Mouse (Mus musculus) splenic B cell, adult 2 months (primary cell): ENCODE results near the gene Rnft2.

Experiments
- DNase-seq: peaks from one replicate; pipeline ENCODE4 v3.0.0-alpha.2; 2011; ENCODE audit warnings: low read depth, low spot score
- H3K27me3 ChIP-seq: 2 replicates; pipeline ENCODE4 v1.6.1; 2012; ENCODE audit warnings: mild to moderate bottlenecking, low read length, moderate library complexity, mixed read lengths; ENCODE audit not compliant: control insufficient read depth, poor library complexity, insufficient read depth, severe bottlenecking
- H3K36me3 ChIP-seq: 2 replicates; pipeline ENCODE4 v1.6.1; 2012; ENCODE audit warnings: mild to moderate bottlenecking, low read length, moderate library complexity, mixed read lengths; ENCODE audit not compliant: control insufficient read depth, poor library complexity, insufficient read depth, severe bottlenecking

Rnft2 gene

GRCm38 (mm10) chr5:118262418-118262817, 17.5 kb upstream of the Rnft2 start:
- DNase-seq, result no peak
- peaks cover 12% of the 10 kb centered on the region for H3K36me3 ChIP-seq
- H3K27me3 ChIP-seq, result no peaks in the 10 kb centered on the region

GRCm38 (mm10) chr5:118261181-118261580, 16.3 kb upstream of the Rnft2 start:
- H3K27me3 ChIP-seq, result no peaks in the 10 kb centered on the region
- DNase-seq, result no peak
- H3K36me3 ChIP-seq, result peaks cover 12% of the 10 kb centered on the region

GRCm38 (mm10) chr5:118260642-118261041, 15.7 kb upstream of the Rnft2 start:
- no peak for DNase-seq
- Histone ChIP-seq H3K27me3 (no peaks in the 10 kb centered on the region), H3K36me3 (peaks cover 12% of the 10 kb centered on the region)

- Histone ChIP-seq H3K27me3 (no peaks in the 10 kb centered on the region), H3K36me3 (peaks cover 12% of the 10 kb centered on the region)
- DNase-seq, result no peak
These were observed 15.1 kb upstream of the Rnft2 start for GRCm38 (mm10) chr5:118260055-118260454.

GRCm38 (mm10) chr5:118259636-118260035, 14.7 kb upstream of the Rnft2 start:
- no peak for DNase-seq
- H3K27me3 ChIP-seq, result no peaks in the 10 kb centered on the region
- H3K36me3 ChIP-seq, result peaks cover 12% of the 10 kb centered on the region

- DNase-seq, result no peak
- peaks cover 12% of the 10 kb centered on the region for H3K36me3 ChIP-seq
- H3K27me3 ChIP-seq, result no peaks in the 10 kb centered on the region
These were observed 14.2 kb upstream of the Rnft2 start for GRCm38 (mm10) chr5:118259152-118259551.

- Histone ChIP-seq H3K36me3 (peaks cover 12% of the 10 kb centered on the region), H3K27me3 (no peaks in the 10 kb centered on the region)
- no peak for DNase-seq
These were observed 12.1 kb upstream of the Rnft2 start for GRCm38 (mm10) chr5:118256981-118257380.

- H3K36me3 ChIP-seq, result peaks cover 3% of the 10 kb centered on the region
- DNase-seq, result peak; percentile 23
- H3K27me3 ChIP-seq, result no peaks in the 10 kb centered on the region
These were observed 8.6 kb upstream of the Rnft2 start for GRCm38 (mm10) chr5:118253551-118253950.

GRCm38 (mm10) chr5:118250987-118251386, 6.1 kb upstream of the Rnft2 start:
- Histone ChIP-seq H3K27me3 (no peaks in the 10 kb centered on the region), H3K36me3 (peaks cover 3% of the 10 kb centered on the region; the same call in 1 of the 2 replicates)
- DNase-seq, result peak; percentile 15

GRCm38 (mm10) chr5:118247378-118247777, 2.5 kb upstream of the Rnft2 start:
- H3K36me3 ChIP-seq, result peaks cover 3% of the 10 kb centered on the region; the same call in 1 of the 2 replicates
- DNase-seq, result no peak

GRCm38 (mm10) chr5:118245606-118246308, 841 bp upstream of the Rnft2 start:
- Histone ChIP-seq H3K36me3 (peaks cover 3% of the 10 kb centered on the region; the same call in 1 of the 2 replicates), H3K27me3 (no peaks in the 10 kb centered on the region)
- no peak for DNase-seq

More at GRCm38 (mm10) chr5:118247378-118247777, 2.5 kb upstream of the Rnft2 start:
- H3K27me3 ChIP-seq, result no peaks in the 10 kb centered on the region

- Histone ChIP-seq H3K36me3 (no peaks in the 10 kb centered on the region), H3K27me3 (no peaks in the 10 kb centered on the region)
- DNase-seq, result no peak
These were observed 5.2 kb downstream of the Rnft2 start for GRCm38 (mm10) chr5:118239671-118240070.

GRCm38 (mm10) chr5:118236891-118237290, 8.0 kb downstream of the Rnft2 start:
- DNase-seq, result no peak
- Histone ChIP-seq H3K36me3 (no peaks in the 10 kb centered on the region), H3K27me3 (no peaks in the 10 kb centered on the region)

GRCm38 (mm10) chr5:118230071-118230611, 14.8 kb downstream of the Rnft2 start:
- Histone ChIP-seq H3K27me3 (no peaks in the 10 kb centered on the region), H3K36me3 (no peaks in the 10 kb centered on the region)
- no peak for DNase-seq

- no peak for DNase-seq
- H3K27me3 ChIP-seq, result no peaks in the 10 kb centered on the region
- H3K36me3 ChIP-seq, result no peaks in the 10 kb centered on the region
These were observed 21.7 kb downstream of the Rnft2 start for GRCm38 (mm10) chr5:118223142-118223757.
